Mouse (Mus musculus): ENCODE results near the gene Muc13.

The Muc13 gene

DNA sequence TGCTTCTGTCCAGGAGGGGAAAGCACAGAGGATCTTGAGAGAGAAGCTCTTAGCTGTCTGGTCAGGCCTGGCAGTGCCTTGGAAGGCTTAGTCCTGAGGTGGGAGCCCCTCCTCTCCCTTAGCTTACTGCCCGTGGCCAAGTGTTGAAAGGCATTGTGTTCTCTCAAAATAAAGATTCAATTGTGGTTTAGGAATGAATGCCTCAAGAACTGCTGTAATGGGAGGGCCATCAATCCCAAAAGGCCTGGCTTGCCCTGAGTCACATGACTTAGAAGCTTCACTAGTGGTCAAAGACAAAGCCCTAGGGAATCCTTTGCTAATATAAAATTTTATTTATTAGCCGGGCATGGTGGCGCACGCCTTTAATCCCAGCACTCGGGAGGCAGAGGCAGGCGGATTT lies 30.8 kb downstream of the Muc13 start:
- no peak for DNase-seq (ENCODE audit: low read depth)

GRCm38 (mm10) chr16:33828496-33828895 lies 34.7 kb downstream of the Muc13 start:
- DNase-seq (ENCODE audit: low read depth): no peak

DNA sequence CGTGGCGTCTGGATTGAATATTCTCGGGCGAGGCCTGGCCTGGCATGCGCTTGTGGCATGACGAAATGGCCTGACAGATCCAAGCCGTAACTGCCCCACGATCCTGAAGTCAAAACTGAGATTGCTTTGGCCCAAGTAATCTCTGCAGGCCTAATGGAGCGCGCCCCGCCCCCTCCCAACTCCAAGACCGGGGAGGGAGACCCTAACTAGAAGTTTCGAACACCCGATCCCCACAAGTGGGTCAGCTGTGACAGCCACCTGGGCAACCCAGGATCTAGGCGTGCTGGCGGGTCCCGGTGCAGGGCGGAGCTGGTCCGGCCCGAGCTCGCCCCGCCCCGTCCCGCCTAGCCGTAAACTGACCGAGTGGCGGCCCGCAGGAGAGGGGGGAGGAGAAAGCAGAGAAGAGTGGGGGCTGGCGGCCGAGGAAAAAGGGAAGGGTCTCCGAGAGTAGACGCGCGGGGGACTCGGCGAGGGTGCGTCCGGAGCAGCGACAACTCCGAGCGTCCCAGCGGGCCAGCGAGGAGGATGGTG lies 35.5 kb downstream of the Muc13 start, which contains the start of gene Itgb5:
Itgb5 (plus strand) TSS at position 365 of the 531 bp plus-strand sequence.
- DNase-seq (ENCODE audit: low read depth): peak; percentile 41

DNA sequence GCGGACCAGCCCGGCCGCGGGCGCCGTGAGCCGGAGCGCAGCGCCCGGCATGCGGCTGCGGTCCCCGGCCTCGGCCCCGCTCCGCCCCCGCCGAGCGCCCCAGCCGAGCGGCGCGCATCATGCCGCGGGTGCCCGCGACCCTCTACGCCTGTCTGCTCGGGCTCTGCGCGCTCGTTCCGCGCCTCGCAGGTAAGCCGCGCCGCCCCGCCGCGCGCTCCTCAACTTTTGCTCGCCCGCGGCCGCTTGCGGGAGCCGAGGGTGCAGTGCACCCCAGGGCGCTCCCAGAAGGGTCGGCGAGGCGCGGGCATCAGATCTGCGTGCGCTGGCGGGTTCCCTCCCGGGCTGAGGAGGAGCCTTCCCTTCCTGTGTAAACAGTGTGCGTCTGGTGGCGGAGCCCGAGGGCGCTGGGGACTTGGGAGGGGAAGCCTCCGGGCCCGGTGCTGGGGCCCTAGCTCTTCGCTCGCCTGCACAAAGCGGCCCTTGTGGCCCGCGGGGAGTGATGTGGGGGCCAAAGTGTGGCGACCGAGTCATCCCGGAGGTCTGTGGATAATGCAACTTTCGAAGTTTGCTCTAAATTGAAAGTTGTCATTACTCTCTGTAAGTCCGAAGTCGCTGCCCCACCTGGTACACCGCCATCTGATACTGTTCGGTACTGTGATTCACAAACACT lies 36.1 kb downstream of the Muc13 start:
- DNase-seq (ENCODE audit: low read depth): peak; percentile 60

GRCm38 (mm10) chr16:33830512-33831105 lies 36.8 kb downstream of the Muc13 start:
- peak; percentile 35 for DNase-seq (ENCODE audit: low read depth)

DNA sequence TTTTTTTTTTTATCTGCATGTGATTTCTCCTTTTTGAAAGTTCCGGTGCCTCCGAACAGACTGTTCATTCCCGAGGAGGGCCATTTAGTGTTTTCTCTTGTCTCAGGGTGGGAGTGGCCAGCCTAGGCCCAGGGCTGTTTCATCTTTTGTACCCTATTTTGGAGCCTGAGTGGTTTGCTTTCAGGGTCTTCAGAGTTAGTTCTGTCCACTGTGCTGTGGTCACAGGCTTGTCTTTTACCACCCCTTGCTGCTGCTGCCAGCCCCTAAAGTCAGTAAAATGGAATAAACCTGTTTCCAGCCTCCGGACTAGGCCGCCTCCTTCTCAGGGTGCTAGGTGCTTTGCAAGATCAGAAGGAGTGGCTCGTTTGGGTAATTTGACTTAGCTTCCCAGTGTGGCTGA lies 38.2 kb downstream of the Muc13 start:
- DNase-seq (ENCODE audit: low read depth): no peak

DNA sequence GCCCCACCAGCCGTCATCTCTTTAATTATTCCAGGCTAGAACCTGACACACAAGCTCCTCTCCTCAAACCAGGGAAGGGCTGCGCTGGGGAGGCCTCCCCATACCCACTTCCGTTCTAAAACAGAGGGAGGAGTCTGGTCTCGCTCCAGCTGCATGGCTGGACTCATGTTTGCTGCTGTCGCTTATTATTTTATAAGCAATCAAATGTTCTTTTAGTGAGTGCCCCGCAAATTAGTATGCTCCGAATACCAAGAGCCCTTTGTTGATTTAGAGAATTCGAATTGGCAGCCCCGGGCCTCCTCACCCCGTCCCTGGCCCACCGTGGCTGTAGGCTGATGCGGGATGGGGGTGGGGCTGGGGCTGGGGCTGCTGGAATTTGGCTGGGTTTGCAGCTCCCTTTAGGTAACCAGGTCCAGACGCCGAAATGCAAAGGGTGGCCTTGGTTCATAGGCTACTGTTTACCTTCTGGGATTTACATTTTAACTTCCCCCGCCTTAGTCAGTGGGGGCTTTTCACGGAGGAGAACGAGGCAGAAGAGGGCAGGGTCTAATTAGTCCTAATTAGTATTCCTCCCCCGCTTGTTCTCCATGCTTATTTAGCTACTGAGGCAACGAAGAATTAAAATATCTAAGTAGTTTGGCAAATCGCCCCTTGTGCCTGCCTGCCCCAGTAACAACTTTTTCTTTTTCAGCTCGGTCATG lies 39.0 kb downstream of the Muc13 start:
- DNase-seq (ENCODE audit: low read depth): peak; percentile 65

DNA sequence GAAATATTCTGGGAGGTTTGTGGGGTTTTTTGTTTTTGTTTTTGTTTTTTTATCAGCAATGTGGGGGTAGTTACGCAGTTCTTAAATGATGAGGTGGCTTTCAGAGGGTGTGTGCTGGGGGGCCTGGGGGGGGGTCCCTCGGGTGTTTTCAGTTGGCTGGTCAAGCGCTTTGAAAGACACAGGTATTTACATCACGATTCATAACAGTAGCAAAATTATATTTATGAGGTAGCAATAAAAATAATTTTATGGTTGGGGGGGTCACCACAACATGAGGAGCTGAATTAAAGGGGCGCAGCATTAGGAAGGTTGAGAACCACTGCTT lies 39.6 kb downstream of the Muc13 start:
- DNase-seq (ENCODE audit: low read depth): peak; percentile 25

GRCm38 (mm10) chr16:33833781-33834482 lies 40.1 kb downstream of the Muc13 start:
- peak; percentile 27 for DNase-seq (ENCODE audit: low read depth)

- DNase-seq (ENCODE audit: low read depth): no peak
Measured at GRCm38 (mm10) chr16:33836676-33837075, 42.8 kb downstream of the Muc13 start.

- no peak for DNase-seq (ENCODE audit: low read depth)
Measured at GRCm38 (mm10) chr16:33837191-33837590, 43.4 kb downstream of the Muc13 start.

- DNase-seq (ENCODE audit: low read depth): no peak
Measured at GRCm38 (mm10) chr16:33840616-33841015, 46.8 kb downstream of the Muc13 start.

GRCm38 (mm10) chr16:33842081-33842880 lies 48.4 kb downstream of the Muc13 start:
- no peak for DNase-seq (ENCODE audit: low read depth)

- no peak for DNase-seq (ENCODE audit: low read depth)
Measured at GRCm38 (mm10) chr16:33844150-33844611, 50.3 kb downstream of the Muc13 start.

DNA sequence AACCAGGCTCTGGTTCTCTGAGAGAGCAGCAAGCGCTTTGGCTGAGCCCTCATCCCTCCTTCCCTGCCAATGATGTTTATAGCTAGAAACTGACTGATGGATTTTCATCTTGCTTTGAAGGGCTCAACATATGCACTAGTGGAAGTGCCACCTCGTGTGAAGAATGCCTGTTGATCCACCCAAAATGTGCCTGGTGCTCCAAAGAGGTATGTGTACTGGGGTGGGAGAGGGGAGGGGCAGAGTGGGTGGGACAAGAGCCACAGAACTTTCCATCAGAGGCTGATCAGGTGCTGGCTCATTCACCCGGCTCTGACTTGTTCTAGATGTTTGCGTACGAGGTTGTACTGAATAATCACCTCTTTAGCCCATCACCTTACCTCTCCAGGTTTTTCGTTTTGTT lies 51.0 kb downstream of the Muc13 start:
- no peak for DNase-seq (ENCODE audit: low read depth)

- no peak for DNase-seq (ENCODE audit: low read depth)
Measured at GRCm38 (mm10) chr16:33853271-33853670, 59.4 kb downstream of the Muc13 start.

GRCm38 (mm10) chr16:33858766-33859165 lies 64.9 kb downstream of the Muc13 start:
- DNase-seq (ENCODE audit: low read depth): no peak

- DNase-seq (ENCODE audit: low read depth): no peak
Measured at GRCm38 (mm10) chr16:33859380-33859779, 65.5 kb downstream of the Muc13 start.

GRCm38 (mm10) chr16:33859988-33860700 lies 66.3 kb downstream of the Muc13 start:
- DNase-seq (ENCODE audit: low read depth): peak; percentile 19

GRCm38 (mm10) chr16:33862406-33862805 lies 68.6 kb downstream of the Muc13 start:
- DNase-seq (ENCODE audit: low read depth): no peak

- DNase-seq (ENCODE audit: low read depth): no peak
Measured at GRCm38 (mm10) chr16:33863208-33863751, 69.4 kb downstream of the Muc13 start.
